Mouse (Mus musculus): Measurements from ENCODE around the gene Slc8a1. TPM values are rescaled to one million over a fixed set of nuclear protein-coding genes. Genes with fewer than 3 reads are reported as not detected.

The Slc8a1 gene
- polyA plus RNA-seq (2015; fragmentation: Nextera tagmentation; extraction: Ambion mirVana) = 5.5 and 6.6 TPM in 2 replicates

DNA sequence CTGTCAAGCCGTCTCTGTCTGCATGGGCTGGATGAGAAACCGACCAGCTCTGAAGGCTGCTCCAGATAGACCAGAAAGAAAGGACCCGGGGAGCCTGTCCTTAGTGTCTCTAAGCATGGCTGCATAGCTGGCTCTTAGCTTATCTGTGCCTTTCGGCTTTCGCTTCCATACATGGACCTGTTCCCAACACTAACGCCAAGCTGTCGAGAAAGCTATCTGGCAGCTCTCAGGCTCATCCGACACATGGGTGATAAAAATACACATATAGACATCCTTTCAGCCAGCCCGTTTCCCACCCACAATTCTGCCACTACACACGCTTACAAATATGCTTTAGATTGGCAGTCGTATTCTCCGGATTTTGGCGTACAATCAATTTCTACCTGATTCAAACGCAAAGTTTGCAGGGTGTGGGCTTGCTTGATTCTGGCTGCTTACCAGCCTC is at the start of gene Slc8a1:
TSS of gene Slc8a1 (minus strand) at position 67 of the 445 bp plus-strand sequence.
- H3K4me2 ChIP-seq (ENCODE audit: low read depth, low read length) = no peak within 1 kb of the TSS
- ATAC-seq (ENCODE audit: insufficient read depth, low FRiP score) = no peak
- H3K4me1 ChIP-seq (ENCODE audit: control insufficient read depth, insufficient read depth, low read length) = no peaks in the 10 kb centered on the region
- H3K27me3 ChIP-seq (ENCODE audit: control insufficient read depth, insufficient read depth, low read length) = no peaks in the 10 kb centered on the region
- peak within 1 kb of the TSS; percentile 7 for H3K4me3 ChIP-seq (replicated peaks; ENCODE audit: low read length)
- no peaks in the 10 kb centered on the region for H3K9me3 ChIP-seq (replicated peaks; ENCODE audit: control insufficient read depth, low read length)
- H3K27ac ChIP-seq (ENCODE audit: low read length) = no peak within 1 kb of the TSS
- no peaks in the 10 kb centered on the region for H3K36me3 ChIP-seq (ENCODE audit: control insufficient read depth, insufficient read depth, low read length)
- 72% methylated on average over 14 of the region's 14 CpGs for WGBS
- H3K9ac ChIP-seq (ENCODE audit: low read length) = no peak within 1 kb of the TSS

GRCm38 (mm10) chr17:81787350-81787749 is 49.2 kb upstream of the Slc8a1 start:
- H3K4me1 ChIP-seq (ENCODE audit: control insufficient read depth, insufficient read depth, low read length) = no peaks in the 10 kb centered on the region
- no peak for ATAC-seq (ENCODE audit: insufficient read depth, low FRiP score)
- H3K36me3 ChIP-seq (ENCODE audit: control insufficient read depth, insufficient read depth, low read length) = no peaks in the 10 kb centered on the region
- H3K9me3 ChIP-seq (replicated peaks; ENCODE audit: control insufficient read depth, low read length) = no peaks in the 10 kb centered on the region
- H3K4me2 ChIP-seq (ENCODE audit: low read depth, low read length) = no peak overlapping the region
- no peaks in the 10 kb centered on the region for H3K27me3 ChIP-seq (ENCODE audit: control insufficient read depth, insufficient read depth, low read length)
- H3K4me3 ChIP-seq (replicated peaks; ENCODE audit: low read length) = no peak overlapping the region
- 38% methylated on average over 4 of the region's 4 CpGs for WGBS
- no peak overlapping the region for H3K27ac ChIP-seq (ENCODE audit: low read length)
- no peak overlapping the region for H3K9ac ChIP-seq (ENCODE audit: low read length)

DNA sequence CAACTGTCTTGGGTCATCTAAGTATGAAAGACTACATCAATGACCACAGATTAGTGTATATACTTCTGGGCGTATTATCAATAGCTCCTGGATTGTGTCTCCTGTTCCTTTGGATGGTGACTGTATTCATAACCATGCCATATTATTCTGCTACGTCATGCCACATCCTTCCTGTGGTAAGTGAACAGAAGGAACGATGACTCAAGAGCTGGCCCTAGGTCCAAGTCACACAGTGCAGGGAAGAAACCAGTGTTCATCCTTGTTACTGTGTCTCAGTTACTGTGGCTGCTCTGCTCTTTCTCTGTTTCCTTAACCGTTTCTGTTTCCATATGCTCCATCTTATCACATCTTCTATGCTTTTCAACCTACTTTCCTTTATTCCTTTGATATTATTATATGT is 44.1 kb upstream of the Slc8a1 start:
- Histone ChIP-seq H3K27ac (ENCODE audit: low read length) (no peak overlapping the region), H3K9ac (ENCODE audit: low read length) (no peak overlapping the region), H3K27me3 (ENCODE audit: control insufficient read depth, insufficient read depth, low read length) (no peaks in the 10 kb centered on the region), H3K36me3 (ENCODE audit: control insufficient read depth, insufficient read depth, low read length) (no peaks in the 10 kb centered on the region), H3K9me3 (replicated peaks; ENCODE audit: control insufficient read depth, low read length) (no peaks in the 10 kb centered on the region), H3K4me1 (ENCODE audit: control insufficient read depth, insufficient read depth, low read length) (no peaks in the 10 kb centered on the region), H3K4me3 (replicated peaks; ENCODE audit: low read length) (no peak overlapping the region), H3K4me2 (ENCODE audit: low read depth, low read length) (no peak overlapping the region)
- WGBS = 86% methylated on average over 4 of the region's 4 CpGs
- no peak for ATAC-seq (ENCODE audit: insufficient read depth, low FRiP score)

GRCm38 (mm10) chr17:81781491-81781890 is 43.3 kb upstream of the Slc8a1 start:
- Histone ChIP-seq H3K27ac (ENCODE audit: low read length) (no peak overlapping the region), H3K36me3 (ENCODE audit: control insufficient read depth, insufficient read depth, low read length) (no peaks in the 10 kb centered on the region), H3K9me3 (replicated peaks; ENCODE audit: control insufficient read depth, low read length) (no peaks in the 10 kb centered on the region), H3K27me3 (ENCODE audit: control insufficient read depth, insufficient read depth, low read length) (no peaks in the 10 kb centered on the region), H3K4me1 (ENCODE audit: control insufficient read depth, insufficient read depth, low read length) (no peaks in the 10 kb centered on the region), H3K9ac (ENCODE audit: low read length) (no peak overlapping the region), H3K4me2 (ENCODE audit: low read depth, low read length) (no peak overlapping the region), H3K4me3 (replicated peaks; ENCODE audit: low read length) (no peak overlapping the region)
- no peak for ATAC-seq (ENCODE audit: insufficient read depth, low FRiP score)
- WGBS = 67% methylated on average over 5 of the region's 5 CpGs

DNA sequence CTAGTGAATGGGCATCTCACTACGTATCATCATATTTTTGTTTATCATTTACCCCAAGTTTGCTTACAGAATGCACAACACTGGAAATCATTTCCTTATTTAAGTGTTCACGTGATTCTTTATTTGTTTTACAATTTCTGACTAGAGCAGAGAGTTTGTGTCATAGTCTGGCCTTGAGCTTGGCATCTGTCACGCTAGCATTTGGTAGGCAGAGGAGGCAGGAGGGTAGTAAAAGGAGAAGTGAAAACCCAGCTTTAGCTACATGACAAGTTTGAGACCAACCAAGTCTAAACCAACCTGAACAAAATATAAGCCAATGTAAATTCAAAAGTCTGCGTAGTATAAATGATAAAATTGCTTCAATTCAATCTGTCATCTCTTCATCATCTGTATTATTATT is 41.7 kb upstream of the Slc8a1 start:
- 71% methylated on average over 4 of the region's 4 CpGs for WGBS
- Histone ChIP-seq H3K9me3 (replicated peaks; ENCODE audit: control insufficient read depth, low read length) (no peaks in the 10 kb centered on the region), H3K4me3 (replicated peaks; ENCODE audit: low read length) (no peak overlapping the region), H3K4me1 (ENCODE audit: control insufficient read depth, insufficient read depth, low read length) (no peaks in the 10 kb centered on the region), H3K4me2 (ENCODE audit: low read depth, low read length) (no peak overlapping the region), H3K27me3 (ENCODE audit: control insufficient read depth, insufficient read depth, low read length) (no peaks in the 10 kb centered on the region), H3K9ac (ENCODE audit: low read length) (no peak overlapping the region), H3K27ac (ENCODE audit: low read length) (no peak overlapping the region), H3K36me3 (ENCODE audit: control insufficient read depth, insufficient read depth, low read length) (no peaks in the 10 kb centered on the region)
- no peak for ATAC-seq (ENCODE audit: insufficient read depth, low FRiP score)

DNA sequence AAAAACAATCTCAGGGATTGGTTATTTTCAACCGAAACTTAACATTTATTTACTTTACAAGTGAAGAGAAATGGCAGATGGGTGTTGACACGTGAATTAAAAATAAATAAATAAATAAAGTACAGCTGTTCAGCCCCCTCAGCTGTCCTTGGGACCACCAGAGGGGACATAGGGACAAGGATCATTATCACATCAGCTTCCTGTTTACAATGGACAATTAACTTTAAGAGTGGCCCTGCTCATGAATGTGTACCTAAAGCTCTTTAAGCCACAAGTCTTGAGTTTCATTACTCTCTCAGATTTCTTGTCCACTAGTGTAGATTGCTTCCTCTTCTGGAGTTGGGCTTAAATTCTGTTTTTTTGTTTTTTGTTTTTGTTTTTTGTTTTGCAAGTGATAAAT is 12.5 kb upstream of the Slc8a1 start:
- Histone ChIP-seq H3K27me3 (ENCODE audit: control insufficient read depth, insufficient read depth, low read length) (no peaks in the 10 kb centered on the region), H3K4me2 (ENCODE audit: low read depth, low read length) (no peak overlapping the region), H3K27ac (ENCODE audit: low read length) (no peak overlapping the region), H3K9me3 (replicated peaks; ENCODE audit: control insufficient read depth, low read length) (no peaks in the 10 kb centered on the region), H3K9ac (ENCODE audit: low read length) (no peak overlapping the region), H3K4me1 (ENCODE audit: control insufficient read depth, insufficient read depth, low read length) (no peaks in the 10 kb centered on the region), H3K36me3 (ENCODE audit: control insufficient read depth, insufficient read depth, low read length) (no peaks in the 10 kb centered on the region), H3K4me3 (replicated peaks; ENCODE audit: low read length) (no peak overlapping the region)
- no peak for ATAC-seq (ENCODE audit: insufficient read depth, low FRiP score)
- WGBS = 51% methylated on average over 2 of the region's 2 CpGs

GRCm38 (mm10) chr17:81743034-81743433 is 4.9 kb upstream of the Slc8a1 start:
- Histone ChIP-seq H3K27me3 (ENCODE audit: control insufficient read depth, insufficient read depth, low read length) (no peaks in the 10 kb centered on the region), H3K4me3 (replicated peaks; ENCODE audit: low read length) (no peak overlapping the region), H3K4me2 (ENCODE audit: low read depth, low read length) (no peak overlapping the region), H3K27ac (ENCODE audit: low read length) (no peak overlapping the region), H3K4me1 (ENCODE audit: control insufficient read depth, insufficient read depth, low read length) (no peaks in the 10 kb centered on the region), H3K36me3 (ENCODE audit: control insufficient read depth, insufficient read depth, low read length) (no peaks in the 10 kb centered on the region), H3K9me3 (replicated peaks; ENCODE audit: control insufficient read depth, low read length) (no peaks in the 10 kb centered on the region), H3K9ac (ENCODE audit: low read length) (no peak overlapping the region)
- no peak for ATAC-seq (ENCODE audit: insufficient read depth, low FRiP score)
- WGBS = 56% methylated on average over 2 of the region's 2 CpGs

DNA sequence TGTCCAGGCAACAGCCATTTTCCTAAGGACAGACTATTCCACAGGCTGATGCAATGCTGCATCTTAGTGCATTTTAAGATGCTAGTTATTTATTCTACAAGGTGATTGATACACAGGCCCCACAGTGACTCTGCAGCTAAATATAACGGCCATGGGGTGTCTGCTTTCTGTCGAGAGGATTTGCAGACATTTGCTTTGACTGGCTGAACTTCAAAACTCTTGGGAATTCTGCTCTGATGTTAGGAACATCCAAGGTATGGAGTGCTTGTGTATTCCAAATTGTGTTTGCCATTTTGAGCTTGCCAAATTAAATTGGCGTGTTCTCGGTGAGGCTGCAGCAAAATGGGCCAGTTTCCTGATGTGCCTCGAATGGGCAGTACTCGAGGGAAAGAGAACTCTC is 2.4 kb upstream of the Slc8a1 start:
- no peak overlapping the region for H3K4me3 ChIP-seq (replicated peaks; ENCODE audit: low read length)
- no peak overlapping the region for H3K27ac ChIP-seq (ENCODE audit: low read length)
- no peak overlapping the region for H3K9ac ChIP-seq (ENCODE audit: low read length)
- H3K36me3 ChIP-seq (ENCODE audit: control insufficient read depth, insufficient read depth, low read length) = no peaks in the 10 kb centered on the region
- no peak overlapping the region for H3K4me2 ChIP-seq (ENCODE audit: low read depth, low read length)
- no peaks in the 10 kb centered on the region for H3K27me3 ChIP-seq (ENCODE audit: control insufficient read depth, insufficient read depth, low read length)
- H3K9me3 ChIP-seq (replicated peaks; ENCODE audit: control insufficient read depth, low read length) = no peaks in the 10 kb centered on the region
- H3K4me1 ChIP-seq (ENCODE audit: control insufficient read depth, insufficient read depth, low read length) = no peaks in the 10 kb centered on the region
- peak; percentile 58; the same call in 1 of the 2 replicates for ATAC-seq (ENCODE audit: insufficient read depth, low FRiP score)
- 46% methylated on average over 6 of the region's 6 CpGs for WGBS

GRCm38 (mm10) chr17:81737779-81738178 is 398 bp downstream of the Slc8a1 start:
- WGBS = 76% methylated on average over 2 of the region's 2 CpGs
- H3K36me3 ChIP-seq (ENCODE audit: control insufficient read depth, insufficient read depth, low read length) = no peaks in the 10 kb centered on the region
- no peak for ATAC-seq (ENCODE audit: insufficient read depth, low FRiP score)
- H3K9ac ChIP-seq (ENCODE audit: low read length) = no peak overlapping the region
- H3K9me3 ChIP-seq (replicated peaks; ENCODE audit: control insufficient read depth, low read length) = no peaks in the 10 kb centered on the region
- H3K4me1 ChIP-seq (ENCODE audit: control insufficient read depth, insufficient read depth, low read length) = no peaks in the 10 kb centered on the region
- H3K27ac ChIP-seq (ENCODE audit: low read length) = no peak overlapping the region
- peak overlapping the region; percentile 7 for H3K4me3 ChIP-seq (replicated peaks; ENCODE audit: low read length)
- H3K27me3 ChIP-seq (ENCODE audit: control insufficient read depth, insufficient read depth, low read length) = no peaks in the 10 kb centered on the region
- no peak overlapping the region for H3K4me2 ChIP-seq (ENCODE audit: low read depth, low read length)

- H3K27ac ChIP-seq (ENCODE audit: low read length) = no peak overlapping the region
- H3K4me3 ChIP-seq (replicated peaks; ENCODE audit: low read length) = 0 out of 2 replicates have a peak overlapping the region, but pooled peaks have one; percentile 7
- no peaks in the 10 kb centered on the region for H3K27me3 ChIP-seq (ENCODE audit: control insufficient read depth, insufficient read depth, low read length)
- no peaks in the 10 kb centered on the region for H3K9me3 ChIP-seq (replicated peaks; ENCODE audit: control insufficient read depth, low read length)
- no peak overlapping the region for H3K9ac ChIP-seq (ENCODE audit: low read length)
- H3K36me3 ChIP-seq (ENCODE audit: control insufficient read depth, insufficient read depth, low read length) = no peaks in the 10 kb centered on the region
- no peak overlapping the region for H3K4me2 ChIP-seq (ENCODE audit: low read depth, low read length)
- H3K4me1 ChIP-seq (ENCODE audit: control insufficient read depth, insufficient read depth, low read length) = no peaks in the 10 kb centered on the region
- 63% methylated on average over 4 of the region's 4 CpGs for WGBS
- ATAC-seq (ENCODE audit: insufficient read depth, low FRiP score) = no peak
Observed at GRCm38 (mm10) chr17:81737309-81737708, 868 bp downstream of the Slc8a1 start.

Data from stomach, embryonic 16.5 days (tissue).